Mouse (Mus musculus): ENCODE data around the gene Usp32. TPM values are rescaled to one million over a fixed set of nuclear protein-coding genes. Genes with fewer than 3 reads are reported as not detected.

Gene Usp32
- total RNA-seq, 2 experiments from 2014 or later, result 116 to 119 TPM

- DNase-seq (ENCODE audit: low spot score in 2 of 2), result no peak
Observed at GRCm38 (mm10) chr11:85126257-85127102, 13.5 kb downstream of the Usp32 start.

- DNase-seq (ENCODE audit: low spot score in 2 of 2), result no peak
Observed at GRCm38 (mm10) chr11:85123267-85123992, 16.5 kb downstream of the Usp32 start.

DNA sequence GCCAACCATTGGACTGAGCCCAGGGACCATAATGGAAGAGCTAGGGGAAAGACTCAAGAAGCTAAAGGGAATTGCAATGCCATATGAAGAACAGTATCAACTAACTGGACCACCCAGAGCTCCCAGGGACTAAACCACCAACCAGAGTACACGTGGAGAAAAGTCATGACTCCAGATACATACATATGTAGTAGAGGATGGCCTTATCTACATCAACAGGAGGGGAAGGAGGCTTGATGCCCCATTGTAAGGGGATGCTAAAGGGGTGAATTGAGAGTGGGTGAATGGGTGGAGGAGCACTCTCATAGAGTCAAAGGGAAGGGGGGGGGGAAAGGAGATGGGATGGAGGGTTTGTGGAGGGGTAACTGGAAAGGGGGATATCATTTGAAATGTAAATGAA is 17.9 kb downstream of the Usp32 start:
- no peak for DNase-seq (ENCODE audit: low spot score in 2 of 2)

GRCm38 (mm10) chr11:85117160-85117559 is 22.8 kb downstream of the Usp32 start:
- no peak for DNase-seq (ENCODE audit: low spot score in 2 of 2)

DNA sequence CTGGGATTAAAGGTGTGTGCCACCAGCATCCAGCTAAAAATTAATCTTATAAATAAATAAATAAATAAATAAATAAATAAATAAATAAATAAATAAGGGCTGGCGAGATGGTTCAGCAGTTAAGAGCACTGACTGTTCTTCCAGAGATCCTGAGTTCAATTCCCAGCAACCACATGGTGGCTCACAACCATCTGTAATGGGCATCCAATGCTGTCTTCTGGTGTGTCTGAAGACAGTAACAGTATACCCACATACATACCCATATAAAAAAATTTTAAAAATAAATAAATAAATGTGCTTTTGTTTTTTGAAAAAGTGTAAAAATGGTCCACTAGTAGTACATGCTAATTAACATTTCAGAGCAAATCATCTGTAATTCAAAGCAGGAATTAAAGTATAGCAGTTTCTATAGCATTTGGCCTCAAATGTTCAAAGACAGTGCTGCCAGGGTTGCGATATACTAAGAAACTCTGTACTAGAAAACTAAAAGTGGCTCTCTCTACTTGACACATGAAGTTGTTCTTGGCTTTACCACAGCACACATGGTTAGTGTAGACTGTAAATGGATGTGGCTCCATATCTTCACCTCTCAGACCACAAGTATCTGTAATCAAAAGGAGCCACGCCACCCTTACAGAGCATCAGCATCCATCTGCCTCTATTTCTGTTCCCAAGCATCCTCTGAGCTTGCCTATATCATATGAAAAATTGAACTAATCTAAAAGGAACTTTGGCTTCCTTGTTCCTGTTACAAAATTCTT is 23.7 kb downstream of the Usp32 start:
- DNase-seq (ENCODE audit: low spot score in 2 of 2), result no peak

DNA sequence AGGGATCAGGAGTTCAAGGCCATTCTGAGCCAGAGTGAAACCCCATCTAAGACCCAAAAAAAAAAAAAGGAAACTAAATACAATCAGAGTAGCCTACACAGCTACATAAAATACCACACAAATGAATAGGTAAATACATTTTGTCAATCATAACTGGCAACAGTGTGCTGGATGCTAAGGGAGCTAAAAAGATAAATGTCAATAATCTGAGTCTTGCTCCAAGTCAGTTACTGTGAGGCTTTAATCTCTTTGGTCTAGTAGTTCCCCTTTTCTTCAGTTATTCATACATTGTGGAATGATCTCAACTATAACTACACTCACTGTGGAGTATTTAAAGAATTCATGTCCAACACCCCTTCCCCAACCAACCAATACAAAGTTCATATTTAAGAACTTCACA is 30.0 kb downstream of the Usp32 start:
- no peak for DNase-seq (ENCODE audit: low spot score in 2 of 2)

GRCm38 (mm10) chr11:85107217-85107616 is 32.7 kb downstream of the Usp32 start:
- DNase-seq (ENCODE audit: low spot score in 2 of 2), result no peak

DNA sequence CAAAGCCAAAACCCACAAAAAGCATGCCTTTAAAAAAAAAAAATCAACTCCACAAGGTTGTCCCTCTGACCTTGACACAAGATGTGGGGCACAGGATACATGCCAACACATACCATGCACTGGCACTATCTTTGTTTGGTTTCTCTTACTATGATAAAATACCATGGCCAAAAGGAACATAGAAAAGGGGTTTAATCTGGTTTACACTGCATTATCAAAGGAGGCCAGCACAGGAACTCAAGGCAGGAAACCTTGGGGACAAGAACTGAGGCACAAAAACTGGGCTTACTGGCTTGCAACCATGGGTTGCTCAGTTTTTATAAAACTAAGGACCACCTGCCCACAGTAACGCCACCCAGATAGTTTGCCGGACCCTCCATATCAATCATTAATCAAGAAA is 34.1 kb downstream of the Usp32 start:
- no peak for DNase-seq (ENCODE audit: low spot score in 2 of 2)

DNA sequence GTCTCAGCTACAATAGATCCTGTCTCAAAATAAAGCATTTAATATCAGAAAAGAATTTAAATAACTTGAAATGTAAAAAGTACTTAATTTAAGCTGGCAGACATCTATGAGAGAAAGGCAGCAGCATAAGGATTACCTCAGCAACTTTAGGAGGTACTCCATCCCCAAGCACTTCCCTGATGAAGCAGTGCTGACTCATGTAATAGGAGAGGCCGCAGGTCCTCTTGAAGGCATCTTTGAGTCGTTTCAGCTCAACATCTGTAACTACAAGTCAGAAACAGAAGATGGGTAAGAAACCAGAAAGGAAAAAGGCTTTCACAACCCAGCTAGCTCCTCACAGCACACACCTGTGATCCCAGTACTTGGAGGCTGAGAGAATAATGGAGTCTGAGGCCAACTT is 36.2 kb downstream of the Usp32 start:
- no peak for DNase-seq (ENCODE audit: low spot score in 2 of 2)

- peak in 1 of 2 experiments; percentile 6 for DNase-seq (ENCODE audit: low spot score in 2 of 2)
Observed at GRCm38 (mm10) chr11:85095116-85095515, 44.8 kb downstream of the Usp32 start.

GRCm38 (mm10) chr11:85086253-85086652 is 53.7 kb downstream of the Usp32 start:
- DNase-seq (ENCODE audit: low spot score in 2 of 2), result no peak

GRCm38 (mm10) chr11:85067871-85068270 is 72.1 kb downstream of the Usp32 start:
- no peak for DNase-seq (ENCODE audit: low spot score in 2 of 2)

DNA sequence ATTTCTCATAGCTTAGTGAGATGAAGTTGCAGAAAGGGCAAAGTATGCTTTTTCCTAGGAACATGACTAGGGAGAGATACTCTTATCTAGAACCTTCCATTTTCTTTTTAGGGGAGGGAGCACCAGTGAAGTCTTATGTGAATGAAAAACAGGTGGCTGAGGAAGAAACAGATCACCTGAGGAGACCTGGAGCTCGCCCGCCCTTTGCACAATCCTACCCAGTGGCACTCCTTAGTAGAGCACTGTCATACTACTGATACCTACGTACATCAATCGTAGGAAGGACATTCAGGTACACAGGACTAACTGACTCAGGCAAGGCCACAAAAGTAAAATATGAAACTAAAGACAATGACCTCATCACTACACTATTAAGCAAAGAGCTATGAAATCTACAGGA is 81.4 kb downstream of the Usp32 start:
- DNase-seq (ENCODE audit: low spot score in 2 of 2), result no peak

DNA sequence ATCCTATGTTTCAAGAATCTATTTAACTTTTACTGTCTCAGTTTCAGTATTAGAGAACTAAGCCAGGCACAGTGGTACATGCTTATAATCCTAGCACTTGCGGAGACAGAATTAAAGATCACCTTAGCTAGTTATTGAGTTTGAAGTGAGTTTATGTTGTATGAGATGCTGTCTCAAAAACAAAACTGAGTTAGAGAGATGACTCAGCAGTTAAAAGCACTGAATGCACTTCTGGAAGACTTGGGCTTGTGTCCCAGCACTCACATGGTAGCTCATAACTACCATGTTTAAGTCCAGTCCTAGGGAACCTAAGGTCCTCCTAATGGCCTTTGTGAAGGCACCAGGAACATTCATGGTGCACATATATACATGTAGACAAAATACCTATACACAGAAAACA is 82.4 kb downstream of the Usp32 start:
- no peak for DNase-seq (ENCODE audit: low spot score in 2 of 2)

GRCm38 (mm10) chr11:85056901-85057300 is 83.1 kb downstream of the Usp32 start:
- no peak for DNase-seq (ENCODE audit: low spot score in 2 of 2)

GRCm38 (mm10) chr11:85055561-85055960 is 84.4 kb downstream of the Usp32 start:
- no peak for DNase-seq (ENCODE audit: low spot score in 2 of 2)

- DNase-seq (ENCODE audit: low spot score in 2 of 2), result no peak
Observed at GRCm38 (mm10) chr11:85039256-85039655, 100.7 kb downstream of the Usp32 start.

DNA sequence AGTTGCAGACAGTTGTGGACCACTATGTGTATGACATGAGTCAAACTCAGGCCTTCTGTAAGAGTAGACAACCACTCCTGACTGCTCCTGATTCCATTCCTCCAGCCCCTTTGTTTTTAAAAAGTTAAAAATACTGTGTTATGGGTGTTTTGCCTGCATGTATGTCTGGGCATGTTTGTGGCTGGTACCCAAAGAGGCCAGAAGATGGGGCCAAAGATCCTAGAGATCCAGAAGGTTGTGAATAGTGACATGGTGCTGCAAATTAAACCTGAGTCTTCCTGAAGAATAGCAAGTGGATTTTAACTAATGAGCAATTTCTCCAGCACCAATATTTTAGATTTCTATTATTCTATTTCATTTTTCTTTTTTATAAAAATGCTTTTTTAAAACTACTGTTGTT is 126.8 kb downstream of the Usp32 start:
- DNase-seq (ENCODE audit: low spot score in 2 of 2), result no peak

- peak; percentile 20 to 21 for DNase-seq (ENCODE audit: low spot score in 2 of 2)
Observed at GRCm38 (mm10) chr11:85003566-85003965, 136.4 kb downstream of the Usp32 start.

- no peak for DNase-seq (ENCODE audit: low spot score in 2 of 2)
Observed at GRCm38 (mm10) chr11:84995241-84995640, 144.7 kb downstream of the Usp32 start.

DNA sequence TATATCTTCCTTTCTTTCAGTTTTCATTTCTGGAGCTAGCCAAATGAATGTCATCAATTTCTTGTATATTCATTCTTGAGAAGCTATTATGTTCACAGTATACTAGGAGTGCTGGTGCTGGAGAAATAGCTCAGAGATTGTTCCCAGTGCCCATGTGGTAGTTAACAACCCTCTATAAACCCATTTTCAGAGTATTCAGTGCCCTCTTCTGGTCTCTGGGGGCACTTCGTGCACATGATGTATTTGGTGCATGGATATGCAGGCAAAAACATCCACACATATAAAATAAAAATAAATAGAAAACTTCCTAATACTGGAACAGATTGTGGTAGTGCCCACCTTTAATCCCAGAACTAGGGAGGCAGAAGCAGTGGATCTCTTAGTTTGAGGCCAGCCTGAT is 147.0 kb downstream of the Usp32 start:
- no peak for DNase-seq (ENCODE audit: low spot score in 2 of 2)

Measured in left cerebral cortex, adult 18-20 months (tissue).